Mouse (Mus musculus): ENCODE results near the gene Trak1.

DNA sequence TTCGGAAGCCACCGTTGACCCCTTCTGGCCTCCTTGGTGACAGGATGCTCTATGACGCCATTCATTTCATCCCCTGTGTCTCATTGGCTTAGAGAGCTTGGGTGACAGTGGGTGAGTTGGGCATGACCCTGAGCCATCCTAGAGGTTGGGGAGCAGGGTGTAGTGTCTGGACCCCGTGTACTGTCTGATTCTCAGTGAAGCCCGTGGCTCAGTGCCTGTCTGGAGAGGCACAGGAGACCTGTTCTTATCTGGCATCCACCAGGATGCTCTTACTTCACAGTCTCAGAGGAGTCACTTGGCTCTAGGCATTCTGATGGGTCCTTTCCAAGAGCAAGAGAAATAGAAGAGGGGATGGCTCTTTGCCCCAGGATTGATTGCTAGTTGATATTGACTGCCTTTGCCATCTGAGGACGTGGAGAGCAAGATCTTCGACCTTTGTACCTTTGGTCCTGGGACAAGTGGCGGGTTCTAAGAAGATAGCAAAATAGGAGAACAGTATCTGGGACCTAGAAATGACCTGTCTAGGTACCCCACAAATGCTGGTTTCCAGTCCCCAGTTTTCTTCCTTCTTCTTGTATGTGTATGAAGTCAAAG lies 107.9 kb downstream of the Trak1 start:
- no peak for TF ChIP-seq ELF1 (IDR thresholded peaks at IDR 0.05; ENCODE audit: low read depth, low read length)
- TF ChIP-seq POLR2A (IDR thresholded peaks at IDR 0.05; ENCODE audit: low read depth, low read length) = no peak
- no peak for TF ChIP-seq MAZ (IDR thresholded peaks at IDR 0.05; ENCODE audit: low read depth, low read length)
- no peak for TF ChIP-seq CTCF (conservative IDR thresholded peaks at IDR 0.05 in 1 of 2, IDR thresholded peaks at IDR 0.05 in 1 of 2; ENCODE audit: low read depth in 2 of 2, low read length in 2 of 2)
- no peak for TF ChIP-seq MAX (IDR thresholded peaks at IDR 0.05; ENCODE audit: low read length)
